Mouse (Mus musculus): ENCODE data around the gene Zbtb20.

DNA sequence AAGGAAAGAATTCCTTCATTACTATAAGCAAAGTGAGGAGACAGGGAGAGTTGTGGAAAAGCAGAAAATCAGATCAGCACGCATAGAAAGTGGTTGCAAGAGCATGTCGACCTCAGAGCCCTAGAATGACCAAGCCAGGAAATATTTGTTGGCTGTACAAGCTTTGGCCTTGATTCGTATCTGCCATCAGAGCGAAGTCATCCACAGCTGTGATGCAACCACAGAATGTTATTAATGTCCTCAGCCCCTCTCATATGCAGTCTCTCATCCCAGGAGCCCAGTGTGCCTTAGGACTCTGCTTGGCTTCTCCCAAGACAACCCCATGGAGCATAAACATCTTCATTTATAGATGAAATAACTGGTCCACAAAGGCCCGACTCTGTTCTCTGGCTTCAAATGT, 716.4 kb downstream of the Zbtb20 start:
- TF ChIP-seq GATA1 (IDR thresholded peaks at IDR 0.05; ENCODE audit: low read length) (no peak), TAL1 (IDR thresholded peaks at IDR 0.05; ENCODE audit: low read length) (no peak)

Data from erythroblast, embryonic 14.5 days (primary cell).